Mouse (Mus musculus) liver, adult 2 months (tissue): ENCODE data around the gene Cdk5rap3.

Experiments
- CTCF ChIP-seq: fragments of 200-500 bp; IDR thresholded peaks from 2 replicates; pipeline ENCODE4 v1.5.1; 2011; ENCODE audit warnings: low read depth, low read length, control low read depth
- POLR2A ChIP-seq: fragments of 200-500 bp; IDR thresholded peaks from 2 replicates; pipeline ENCODE4 v1.6.1; 2011; ENCODE audit warnings: low read length, control low read depth; ENCODE audit not compliant: insufficient read depth; ENCODE audit errors: extremely low read depth

DNA sequence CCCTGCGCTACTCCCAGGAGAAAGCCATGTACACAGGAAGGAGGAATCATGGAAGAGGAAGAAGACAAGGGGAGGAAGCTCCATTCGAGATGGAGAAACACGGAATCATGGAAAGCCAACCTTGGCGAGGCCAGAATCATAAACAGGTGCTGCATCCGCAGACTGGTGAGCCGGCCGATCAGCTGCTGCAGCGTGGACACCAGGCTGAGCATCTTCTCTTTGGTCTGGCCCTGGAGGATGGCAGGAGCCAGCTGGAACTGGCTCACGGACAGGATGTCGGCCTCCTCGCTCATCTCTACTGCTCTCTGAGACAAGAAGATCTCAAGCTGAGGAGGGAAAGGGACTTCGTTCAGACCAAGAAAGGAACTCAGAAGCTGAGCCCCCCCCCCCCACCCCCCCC, 7.7 kb downstream of the Cdk5rap3 start:
- TF ChIP-seq CTCF (no peak), POLR2A (no peak)
